Mouse (Mus musculus) activated CD4-positive, CD25-positive, alpha-beta regulatory T cell, adult 9 weeks (primary cell): ENCODE measurements around the gene Nipal3. TPM values are rescaled to one million over a fixed set of nuclear protein-coding genes. Genes with fewer than 3 reads are reported as not detected.

Experiments used
- polyA plus RNA-seq: library from polyadenylated mRNA; unstranded; fragments of 100-300 nt; shearing (Covaris generic); gene quantifications from one replicate; pipeline ENCODE4 v1.2.1, GENCODE M21; 2017

The Nipal3 gene
- polyA plus RNA-seq, result 17.0 TPM

DNA sequence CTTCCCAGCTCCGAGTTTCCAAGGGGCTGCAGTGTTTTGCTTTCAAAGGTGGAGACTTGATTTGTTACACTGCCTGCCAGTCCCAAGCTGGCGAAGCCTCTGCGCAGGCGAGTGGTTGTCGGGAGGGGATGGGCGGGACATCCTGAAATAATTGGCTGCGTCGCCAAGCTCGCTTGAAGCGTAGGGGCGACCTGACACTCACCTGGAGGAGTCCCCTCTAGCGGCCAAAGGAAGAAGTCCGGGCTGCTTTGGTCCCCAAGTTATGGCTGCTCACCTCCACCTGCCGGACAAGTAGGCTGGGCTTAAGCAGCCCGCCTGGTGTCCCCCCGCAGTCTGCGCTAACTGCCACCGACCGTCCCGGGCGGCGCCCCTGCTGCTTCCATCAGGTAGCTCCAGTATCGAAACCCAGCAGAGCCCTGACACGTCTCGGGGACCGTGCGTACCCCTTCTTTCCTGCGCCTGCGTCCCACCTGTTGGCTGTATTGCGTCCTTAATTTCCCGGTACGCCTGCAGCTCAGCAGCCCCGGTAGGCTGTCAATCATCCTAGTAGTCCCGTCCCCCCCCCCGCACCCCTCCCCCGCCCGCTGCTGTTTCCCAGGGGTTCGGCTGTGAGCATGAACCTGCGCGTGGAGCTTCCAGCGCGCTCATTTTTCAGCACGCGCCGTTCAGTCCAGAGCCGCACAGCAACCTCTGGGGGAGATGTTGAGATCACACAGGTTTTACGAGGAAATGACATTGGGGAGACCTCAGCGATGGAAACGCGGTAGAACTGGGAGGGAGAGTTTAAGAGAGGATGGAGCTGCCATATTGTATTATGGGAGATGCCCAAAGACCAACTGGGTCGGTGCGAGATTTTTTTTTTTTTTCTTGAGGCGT is at the start of gene Nipal3, which contains the start of gene Stpg1:
Gene Nipal3, minus strand, starts transcription at position 518 of the 876 bp plus-strand sequence.
Gene Stpg1, plus strand, starts transcription at position 270 of the 876 bp plus-strand sequence.

DNA sequence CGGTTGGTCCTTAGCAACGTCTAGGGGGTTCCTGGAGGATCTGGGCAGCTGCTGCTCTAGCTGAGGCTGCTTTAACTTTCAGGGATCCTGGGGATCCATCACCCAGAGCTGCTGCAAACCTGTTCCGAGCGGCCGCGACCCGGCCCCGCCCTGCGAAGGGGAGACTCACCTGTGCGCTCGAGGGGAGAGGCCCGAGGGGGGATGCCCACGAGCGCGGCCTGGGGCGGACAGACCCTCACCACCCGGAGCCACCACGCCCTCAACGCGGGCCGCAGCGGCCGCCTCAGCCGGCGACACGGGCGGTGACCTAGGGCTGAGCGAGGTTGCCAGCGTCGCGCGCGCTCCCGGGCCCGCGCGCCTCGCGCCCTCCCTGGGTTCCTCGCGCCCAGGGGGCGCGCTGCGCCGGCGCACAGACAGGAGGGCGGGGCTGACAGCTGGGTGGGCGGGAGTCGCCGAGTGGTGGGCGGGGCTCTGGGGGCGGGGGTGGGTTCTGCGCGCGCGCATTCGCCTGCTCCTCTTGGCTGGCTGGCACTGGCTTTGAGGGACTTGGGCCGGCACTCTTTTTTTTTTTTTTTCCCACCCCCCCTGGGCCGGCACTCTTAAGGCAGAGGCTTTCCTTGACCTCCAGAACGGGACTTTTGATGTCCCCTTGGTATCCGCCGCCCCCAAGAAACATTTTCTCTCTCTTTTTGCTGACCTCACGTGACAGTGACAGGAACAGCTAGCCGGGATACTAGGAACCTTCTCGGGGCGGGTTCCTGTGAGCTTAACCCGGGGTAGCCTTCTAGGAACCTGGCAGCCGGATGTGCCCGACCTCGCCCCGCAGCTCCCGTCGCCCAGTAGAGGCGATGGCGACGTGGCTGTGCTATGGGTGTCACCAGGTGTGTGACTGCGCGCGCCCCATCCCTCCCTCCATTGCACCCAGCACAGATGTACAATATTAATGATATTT is 61.1 kb downstream of the Nipal3 start, which contains the start of gene Rcan3:
Gene Rcan3, minus strand, starts transcription at position 411 of the 952 bp plus-strand sequence.

DNA sequence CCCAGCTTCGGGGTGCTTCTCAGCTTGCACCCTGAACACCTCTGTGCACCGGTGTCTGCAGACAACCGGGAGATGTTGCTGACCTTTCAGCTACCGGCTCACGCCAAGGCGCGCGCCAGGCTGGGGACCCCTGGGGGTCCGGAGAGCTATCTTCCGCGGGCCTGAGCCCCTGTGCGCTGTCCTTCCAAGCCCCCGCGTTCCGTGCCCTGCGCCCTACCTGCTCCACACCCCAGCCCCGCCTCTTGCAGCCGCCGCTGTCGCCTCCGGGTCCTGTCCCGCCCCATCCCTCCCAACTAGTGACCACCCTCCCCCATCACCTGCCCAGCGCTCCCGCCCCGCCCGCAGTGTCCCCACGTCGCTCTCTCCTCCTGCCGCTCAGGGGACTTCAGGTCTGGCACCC is 96.8 kb downstream of the Nipal3 start, which contains the start of gene Ncmap:
Gene Ncmap, minus strand, starts transcription at position 237 of the 400 bp plus-strand sequence.

Other genes starting within 250 kb of the Nipal3 start
- 11.7 TPM for gene Clic4, start 222.2 kb downstream of the Nipal3 start, polyA plus RNA-seq
- gene Srrm1, start 141.7 kb downstream of the Nipal3 start, polyA plus RNA-seq, result 188 TPM
- 39.9 TPM for gene Ncmap, start 96.8 kb downstream of the Nipal3 start, polyA plus RNA-seq
- gene Rcan3, start 61.2 kb downstream of the Nipal3 start, polyA plus RNA-seq, result 17.6 TPM
- not detected for gene Stpg1, start 248 bp downstream of the Nipal3 start, polyA plus RNA-seq
- gene Grhl3, start 78.6 kb upstream of the Nipal3 start, polyA plus RNA-seq, result not detected
- gene Ifnlr1, start 191.2 kb upstream of the Nipal3 start, polyA plus RNA-seq, result not detected
- gene Il22ra1, start 233.1 kb upstream of the Nipal3 start, polyA plus RNA-seq, result not detected